Mouse (Mus musculus) forebrain, embryonic 15.5 days (tissue): Measurements from ENCODE around the gene Kcnk2. TPM values are rescaled to one million over a fixed set of nuclear protein-coding genes. Genes with fewer than 3 reads are reported as not detected.
A peak's percentile ranks its signal among the peaks of the same experiment; 100 is the strongest.

Experiments
- ATAC-seq: fragments of 200-750 bp; cut with Nextera tagmentation; replicated peaks from 2 replicates; pipeline ENCODE4 v1.8.0; 2017; ENCODE audit warnings: mild to moderate bottlenecking, moderate TSS enrichment, moderate library complexity
- H3K27ac ChIP-seq: fragments of 300-500 bp; sonication (generic); replicated peaks from 2 replicates; pipeline ENCODE4 v1.5.1; 2015; ENCODE audit warnings: mild to moderate bottlenecking, inconsistent platforms
- H3K27me3 ChIP-seq: fragments of 300-500 bp; sonication (generic); 2 replicates; pipeline ENCODE4 v1.6.1; 2015; ENCODE audit warnings: inconsistent platforms
- H3K36me3 ChIP-seq: fragments of 300-500 bp; sonication (generic); 2 replicates; pipeline ENCODE4 v1.6.1; 2015; ENCODE audit warnings: mild to moderate bottlenecking, inconsistent platforms
- H3K4me1 ChIP-seq: fragments of 300-500 bp; sonication (generic); 2 replicates; pipeline ENCODE4 v1.6.1; 2015; ENCODE audit warnings: inconsistent platforms
- H3K4me2 ChIP-seq: fragments of 300-500 bp; sonication (generic); replicated peaks from 2 replicates; pipeline ENCODE4 v1.6.1; 2015; ENCODE audit warnings: mild to moderate bottlenecking, inconsistent platforms
- H3K4me3 ChIP-seq: fragments of 300-500 bp; sonication (generic); 2 replicates; pipeline ENCODE4 v1.5.1; 2015; ENCODE audit warnings: mild to moderate bottlenecking, inconsistent platforms
- H3K9ac ChIP-seq: fragments of 300-500 bp; sonication (generic); replicated peaks from 2 replicates; pipeline ENCODE4 v1.6.1; 2015; ENCODE audit warnings: mild to moderate bottlenecking, inconsistent platforms
- H3K9me3 ChIP-seq: fragments of 300-500 bp; sonication (generic); 2 replicates; pipeline ENCODE4 v1.6.1; 2016; ENCODE audit warnings: inconsistent platforms
- WGBS: fragments of 180-500 bp; shearing (Covaris S2); methylation state at CpG from one replicate; pipeline ENCODE4 v1.1.7; 2015; ENCODE audit warnings: mixed read lengths; 5-methylcytosine and 5-hydroxymethylcytosine counted together
- polyA plus RNA-seq: library from polyadenylated mRNA; unstranded; fragments of >200 nt; fragmentation: Nextera tagmentation; extraction: Ambion mirVana; gene quantifications from 2 replicates; pipeline ENCODE4 v1.2.1, GENCODE M21; 2015

Kcnk2 gene
- polyA plus RNA-seq, 1 experiment from 2014 or later, result 24.7 TPM

DNA sequence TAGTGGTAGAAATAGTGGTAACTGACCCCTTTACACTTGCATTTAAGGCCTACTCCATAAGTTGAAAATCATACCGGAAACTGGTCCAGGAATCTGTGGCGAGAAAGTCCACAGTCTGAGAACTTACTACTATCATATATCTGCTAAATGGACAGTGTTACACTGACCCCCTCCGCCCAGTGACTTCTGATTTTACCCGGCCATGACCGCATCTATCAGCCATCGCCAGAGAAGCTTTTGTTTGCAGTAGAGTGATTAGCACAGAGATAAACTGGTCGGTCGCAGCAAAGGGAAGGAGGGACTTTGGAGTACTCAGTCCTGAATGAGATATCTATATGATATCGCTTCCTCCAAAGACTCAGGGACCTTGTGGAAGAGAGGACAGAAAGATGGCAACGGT is 15.2 kb downstream of the Kcnk2 start:
- ATAC-seq, result no peak
- Histone ChIP-seq H3K36me3 (no peaks in the 10 kb centered on the region), H3K4me3 (no peak overlapping the region), H3K27me3 (no peaks in the 10 kb centered on the region), H3K27ac (no peak overlapping the region), H3K9ac (no peak overlapping the region), H3K4me2 (no peak overlapping the region), H3K9me3 (no peaks in the 10 kb centered on the region), H3K4me1 (no peaks in the 10 kb centered on the region)
- 93% methylated on average over 10 of the region's 10 CpGs for WGBS

GRCm38 (mm10) chr1:189386141-189386540 is 15.9 kb downstream of the Kcnk2 start:
- H3K4me1 ChIP-seq, result no peaks in the 10 kb centered on the region
- 90% methylated on average over 2 of the region's 2 CpGs for WGBS
- no peak overlapping the region for H3K9ac ChIP-seq
- H3K4me3 ChIP-seq, result no peak overlapping the region
- H3K4me2 ChIP-seq, result no peak overlapping the region
- no peaks in the 10 kb centered on the region for H3K9me3 ChIP-seq
- H3K27me3 ChIP-seq, result no peaks in the 10 kb centered on the region
- H3K27ac ChIP-seq, result no peak overlapping the region
- no peaks in the 10 kb centered on the region for H3K36me3 ChIP-seq
- ATAC-seq, result no peak

DNA sequence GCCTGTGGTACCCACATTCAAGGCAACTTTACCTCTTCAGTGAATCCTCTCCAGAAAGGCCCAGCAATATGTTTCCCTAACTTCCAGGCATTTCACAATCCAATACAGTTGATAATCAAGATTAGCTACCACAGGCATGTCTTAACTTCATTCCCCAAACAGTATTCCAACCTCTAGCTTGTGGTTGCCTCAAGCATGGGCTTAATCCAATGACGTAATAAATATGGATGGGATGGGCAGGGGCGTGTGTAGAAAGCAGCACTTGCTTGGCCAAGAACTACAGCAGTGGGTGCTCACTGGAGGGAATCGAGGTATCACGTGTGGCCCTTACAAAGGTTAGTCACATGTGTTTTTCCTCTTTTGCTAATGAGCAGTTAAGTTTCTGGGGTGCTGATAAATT is 34.4 kb downstream of the Kcnk2 start:
- H3K27ac ChIP-seq, result no peak overlapping the region
- 85% methylated on average over 4 of the region's 4 CpGs for WGBS
- H3K4me2 ChIP-seq, result no peak overlapping the region
- no peaks in the 10 kb centered on the region for H3K36me3 ChIP-seq
- ATAC-seq, result no peak
- H3K27me3 ChIP-seq, result no peaks in the 10 kb centered on the region
- H3K9me3 ChIP-seq, result no peaks in the 10 kb centered on the region
- no peak overlapping the region for H3K4me3 ChIP-seq
- H3K4me1 ChIP-seq, result no peaks in the 10 kb centered on the region
- H3K9ac ChIP-seq, result no peak overlapping the region

- 77% methylated on average over 5 of the region's 5 CpGs for WGBS
- no peak overlapping the region for H3K9ac ChIP-seq
- H3K27ac ChIP-seq, result no peak overlapping the region
- H3K4me2 ChIP-seq, result no peak overlapping the region
- no peaks in the 10 kb centered on the region for H3K36me3 ChIP-seq
- no peak overlapping the region for H3K4me3 ChIP-seq
- no peaks in the 10 kb centered on the region for H3K27me3 ChIP-seq
- H3K4me1 ChIP-seq, result no peaks in the 10 kb centered on the region
- H3K9me3 ChIP-seq, result no peaks in the 10 kb centered on the region
- ATAC-seq, result no peak
Observed at GRCm38 (mm10) chr1:189364188-189364587, 37.9 kb downstream of the Kcnk2 start.

DNA sequence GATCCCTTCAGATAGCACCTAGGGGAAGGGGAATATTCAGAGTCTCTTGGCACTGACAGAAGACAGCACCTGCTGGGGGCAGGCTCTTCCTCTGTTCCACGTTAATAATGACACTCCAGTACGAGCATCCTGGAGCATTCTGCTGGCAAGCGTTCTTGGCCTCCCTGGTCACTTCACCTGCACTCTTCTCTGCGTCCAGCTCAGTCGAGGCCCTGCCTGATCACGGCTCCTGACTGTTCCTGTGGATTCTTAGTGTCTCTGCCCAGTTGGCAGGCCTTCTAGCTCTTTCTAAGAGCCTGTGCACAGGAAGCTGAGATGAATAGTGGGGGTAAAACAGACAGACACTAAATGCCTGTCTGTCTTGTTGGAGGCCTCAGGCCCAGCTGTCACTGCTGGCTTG is 39.5 kb downstream of the Kcnk2 start:
- Histone ChIP-seq H3K4me2 (no peak overlapping the region), H3K4me3 (no peak overlapping the region), H3K9me3 (no peaks in the 10 kb centered on the region), H3K36me3 (no peaks in the 10 kb centered on the region), H3K9ac (no peak overlapping the region), H3K27ac (no peak overlapping the region), H3K4me1 (no peaks in the 10 kb centered on the region), H3K27me3 (no peaks in the 10 kb centered on the region)
- WGBS, result 59% methylated on average over 6 of the region's 6 CpGs
- no peak for ATAC-seq

GRCm38 (mm10) chr1:189359699-189360098 is 42.4 kb downstream of the Kcnk2 start:
- no peak overlapping the region for H3K4me3 ChIP-seq
- H3K4me2 ChIP-seq, result no peak overlapping the region
- WGBS, result 76% methylated on average over 4 of the region's 4 CpGs
- no peaks in the 10 kb centered on the region for H3K27me3 ChIP-seq
- no peak for ATAC-seq
- H3K4me1 ChIP-seq, result no peaks in the 10 kb centered on the region
- H3K27ac ChIP-seq, result no peak overlapping the region
- no peak overlapping the region for H3K9ac ChIP-seq
- no peaks in the 10 kb centered on the region for H3K36me3 ChIP-seq
- no peaks in the 10 kb centered on the region for H3K9me3 ChIP-seq

DNA sequence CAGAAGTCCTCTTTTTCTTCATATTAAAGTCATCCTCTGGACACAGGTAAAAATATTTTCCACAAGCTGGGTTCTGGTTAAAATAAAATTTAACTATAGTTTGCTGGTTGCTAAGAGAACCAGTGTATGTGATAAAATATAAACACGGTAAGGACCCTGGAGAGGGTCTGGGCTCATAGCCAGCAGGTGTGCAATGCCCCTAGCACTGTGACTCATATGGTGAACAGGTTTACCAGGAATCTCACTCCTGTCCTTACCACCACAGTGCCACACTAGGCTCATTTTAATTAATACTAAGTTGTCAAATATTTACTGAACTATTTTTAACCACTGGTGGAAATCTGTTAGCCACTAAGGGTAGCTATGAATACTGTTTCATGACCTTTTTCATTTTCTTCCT is 48.2 kb downstream of the Kcnk2 start:
- ATAC-seq, result no peak

GRCm38 (mm10) chr1:189351804-189352203 is 50.3 kb downstream of the Kcnk2 start:
- Histone ChIP-seq H3K4me2 (no peak overlapping the region), H3K4me3 (no peak overlapping the region), H3K4me1 (no peaks in the 10 kb centered on the region), H3K9ac (no peak overlapping the region), H3K27me3 (no peaks in the 10 kb centered on the region), H3K36me3 (no peaks in the 10 kb centered on the region), H3K27ac (no peak overlapping the region), H3K9me3 (no peaks in the 10 kb centered on the region)
- 93% methylated on average over 6 of the region's 6 CpGs for WGBS
- ATAC-seq, result no peak

More for the DNA sequence above, 48.2 kb downstream of the Kcnk2 start:
- WGBS, result 89% methylated on average over 1 of the region's 1 CpGs
- Histone ChIP-seq H3K27me3 (no peaks in the 10 kb centered on the region), H3K4me3 (no peak overlapping the region), H3K27ac (no peak overlapping the region), H3K36me3 (no peaks in the 10 kb centered on the region), H3K9ac (no peak overlapping the region), H3K9me3 (no peaks in the 10 kb centered on the region), H3K4me2 (no peak overlapping the region), H3K4me1 (no peaks in the 10 kb centered on the region)

GRCm38 (mm10) chr1:189349205-189349604 is 52.9 kb downstream of the Kcnk2 start:
- Histone ChIP-seq H3K9ac (no peak overlapping the region), H3K4me3 (no peak overlapping the region), H3K36me3 (no peaks in the 10 kb centered on the region), H3K4me1 (peaks cover 3% of the 10 kb centered on the region; the same call in 1 of the 2 replicates), H3K4me2 (no peak overlapping the region), H3K27ac (no peak overlapping the region), H3K9me3 (no peaks in the 10 kb centered on the region), H3K27me3 (no peaks in the 10 kb centered on the region)
- WGBS, result 87% methylated on average over 5 of the region's 5 CpGs
- no peak for ATAC-seq

- WGBS, result 85% methylated on average over 5 of the region's 5 CpGs
- no peak overlapping the region for H3K9ac ChIP-seq
- H3K27me3 ChIP-seq, result no peaks in the 10 kb centered on the region
- H3K4me2 ChIP-seq, result no peak overlapping the region
- H3K27ac ChIP-seq, result no peak overlapping the region
- peaks cover 20% of the 10 kb centered on the region for H3K4me1 ChIP-seq
- no peaks in the 10 kb centered on the region for H3K36me3 ChIP-seq
- no peak overlapping the region for H3K4me3 ChIP-seq
- H3K9me3 ChIP-seq, result no peaks in the 10 kb centered on the region
- ATAC-seq, result no peak
Observed at GRCm38 (mm10) chr1:189345166-189345565, 56.9 kb downstream of the Kcnk2 start.

DNA sequence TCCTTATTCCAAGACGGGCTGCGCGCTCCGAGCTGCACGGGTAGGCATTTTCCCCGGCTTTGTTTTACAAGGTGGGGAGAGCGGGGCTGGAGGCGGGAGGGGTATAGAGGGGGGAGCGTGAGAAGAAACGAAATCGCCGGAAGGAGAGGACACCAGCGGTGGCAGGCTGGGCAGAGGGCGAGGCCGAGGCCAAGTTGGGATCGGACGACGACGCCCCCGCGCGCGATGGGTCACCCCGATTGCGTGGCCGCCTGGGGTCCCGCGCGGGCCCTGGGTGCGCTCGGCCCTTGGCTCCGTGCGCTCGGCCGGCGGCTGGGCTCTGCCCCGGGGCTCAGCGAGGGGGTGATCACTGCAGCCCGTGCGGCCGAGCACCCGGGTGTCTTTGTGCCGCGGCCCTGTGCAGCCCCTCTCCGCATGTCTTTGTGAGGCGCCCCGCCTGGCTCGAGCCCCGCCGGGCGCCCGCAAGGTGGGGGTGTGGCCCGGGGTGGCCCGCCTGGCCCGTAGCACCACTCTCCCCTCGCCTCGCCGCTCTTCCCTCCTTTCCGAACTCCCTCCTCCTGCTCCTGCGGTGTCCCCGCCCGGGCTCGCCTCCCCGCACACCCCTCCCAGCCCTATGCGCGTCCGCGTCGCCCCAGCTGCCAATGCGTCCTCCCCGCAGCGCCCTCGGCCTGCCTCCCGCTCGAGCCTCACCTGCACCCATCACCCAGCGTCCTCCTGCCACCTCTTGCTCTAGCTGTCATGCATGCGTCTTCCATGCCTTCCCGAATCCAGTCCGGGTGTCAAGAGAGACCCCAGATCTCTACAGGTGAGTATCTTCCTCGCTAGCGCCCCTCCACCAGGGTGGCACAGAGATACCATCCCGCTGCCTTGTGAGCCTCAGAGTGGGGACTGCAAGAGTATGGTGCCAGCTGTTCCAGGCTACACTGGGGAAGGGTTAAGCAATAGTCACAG is 58.5 kb downstream of the Kcnk2 start:
- Histone ChIP-seq H3K27ac (peak overlapping the region; percentile 81), H3K4me1 (peaks cover 20% of the 10 kb centered on the region), H3K9ac (peak overlapping the region; percentile 83), H3K36me3 (peaks cover 4% of the 10 kb centered on the region; the same call in 1 of the 2 replicates), H3K4me3 (peak overlapping the region; percentile 62), H3K27me3 (no peaks in the 10 kb centered on the region), H3K4me2 (peak overlapping the region; percentile 94), H3K9me3 (no peaks in the 10 kb centered on the region)
- WGBS, result under 1% methylated on average over 74 of the region's 82 CpGs
- peak; percentile 86 for ATAC-seq

- Histone ChIP-seq H3K9me3 (no peaks in the 10 kb centered on the region), H3K27me3 (no peaks in the 10 kb centered on the region), H3K9ac (peak overlapping the region; percentile 83), H3K36me3 (peaks cover 4% of the 10 kb centered on the region; the same call in 1 of the 2 replicates), H3K4me2 (peak overlapping the region; percentile 94), H3K4me1 (peaks cover 20% of the 10 kb centered on the region), H3K4me3 (peak overlapping the region; percentile 62), H3K27ac (peak overlapping the region; percentile 56)
- ATAC-seq, result peak; percentile 42; the same call in 1 of the 2 replicates
- 4% methylated on average over 30 of the region's 30 CpGs for WGBS
Observed at GRCm38 (mm10) chr1:189342416-189343104, 59.5 kb downstream of the Kcnk2 start.
